Mouse (Mus musculus) stomach, postnatal 0 days (tissue): ENCODE measurements at regions not wholly inside any gene's neighbourhood (a gene's known extent, or its start where the extent isn't known, plus 50 kb on each side); places are given as distances from the start of the nearest gene placed in this dataset.

ENCODE experiments used
- ATAC-seq: fragments of 200-750 bp; cut with Nextera tagmentation; 2 replicates; pipeline ENCODE4 v1.8.0; 2017; ENCODE audit not compliant: low FRiP score, low TSS enrichment
- DNase-seq: peaks from one replicate; pipeline ENCODE4 v3.0.0-alpha.2; 2016; ENCODE audit warnings: low spot score
- H3K27ac ChIP-seq: fragments of 300-500 bp; sonication (generic); replicated peaks from 2 replicates; pipeline ENCODE4 v1.5.1; 2014; ENCODE audit warnings: mild to moderate bottlenecking, control low read depth
- H3K27me3 ChIP-seq: fragments of 300-500 bp; sonication (generic); 2 replicates; pipeline ENCODE4 v1.6.1; 2014; ENCODE audit warnings: low read length; ENCODE audit not compliant: control insufficient read depth, insufficient read depth
- H3K36me3 ChIP-seq: fragments of 300-500 bp; sonication (generic); 2 replicates; pipeline ENCODE4 v1.6.1; 2014; ENCODE audit warnings: low read length, mixed read lengths; ENCODE audit not compliant: control insufficient read depth, insufficient read depth
- H3K4me1 ChIP-seq: fragments of 300-500 bp; sonication (generic); replicated peaks from 2 replicates; pipeline ENCODE4 v1.6.1; 2014; ENCODE audit warnings: antibody characterized with exemption; ENCODE audit not compliant: control insufficient read depth, insufficient read depth
- H3K4me2 ChIP-seq: fragments of 300-500 bp; sonication (generic); replicated peaks from 2 replicates; pipeline ENCODE4 v1.6.1; 2014; ENCODE audit warnings: low read depth, mild to moderate bottlenecking, control low read depth, moderate library complexity
- H3K4me3 ChIP-seq: fragments of 300-500 bp; sonication (generic); 2 replicates; pipeline ENCODE4 v1.5.1; 2014; ENCODE audit warnings: low read depth, low read length, control low read depth
- H3K9ac ChIP-seq: fragments of 300-500 bp; sonication (generic); 2 replicates; pipeline ENCODE4 v1.6.1; 2014; ENCODE audit warnings: mild to moderate bottlenecking, low read length, control low read depth, mixed read lengths
- H3K9me3 ChIP-seq: fragments of 300-500 bp; sonication (generic); 2 replicates; pipeline ENCODE4 v1.6.1; 2016; ENCODE audit warnings: low read length; ENCODE audit not compliant: control insufficient read depth
- CTCF ChIP-seq: IDR thresholded peaks from 2 replicates; pipeline ENCODE4 v1.5.1; 2016; ENCODE audit warnings: antibody characterized with exemption, low read depth, mild to moderate bottlenecking, moderate library complexity
- EP300 ChIP-seq: optimal IDR thresholded peaks from 2 replicates; pipeline ENCODE3; 2016; ENCODE audit warnings: antibody characterized with exemption
- WGBS: fragments of 180-500 bp; shearing (Covaris S2); extraction: QIAGEN DNeasy Blood & Tissue Kit; methylation state at CpG from one replicate; pipeline ENCODE4 v1.1.7; 2014; 5-methylcytosine and 5-hydroxymethylcytosine counted together

DNA sequence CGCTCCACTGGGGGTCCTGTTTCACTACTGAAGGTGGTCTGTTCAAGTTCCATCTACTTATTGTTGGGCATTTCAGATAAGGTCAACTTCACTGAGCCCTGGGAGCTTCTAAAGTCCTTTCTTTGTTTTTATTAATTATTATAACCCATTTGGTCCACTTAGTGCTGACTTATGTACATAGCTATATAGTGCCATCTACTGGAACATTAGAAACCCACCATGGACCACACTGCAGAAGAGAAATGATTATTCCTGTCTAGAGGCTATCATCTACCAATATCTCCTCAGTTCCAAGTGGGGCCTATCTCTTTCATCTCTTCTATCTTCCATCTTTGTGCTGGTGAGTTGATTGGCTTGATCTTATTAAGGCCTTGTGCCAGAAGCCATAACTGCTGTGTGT, 294.8 kb downstream of the Gm9008 start:
- H3K27ac ChIP-seq: no peak overlapping the region
- H3K4me3 ChIP-seq: no peak overlapping the region
- H3K27me3 ChIP-seq: no peaks in the 10 kb centered on the region
- H3K9me3 ChIP-seq: no peaks in the 10 kb centered on the region
- no peak for ATAC-seq
- H3K9ac ChIP-seq: no peak overlapping the region
- H3K36me3 ChIP-seq: no peaks in the 10 kb centered on the region
- H3K4me2 ChIP-seq: no peak overlapping the region
- 91% methylated on average over 1 of the region's 1 CpGs for WGBS
- no peaks in the 10 kb centered on the region for H3K4me1 ChIP-seq
- DNase-seq: no peak
- TF ChIP-seq EP300: no peak
- TF ChIP-seq CTCF: peak; percentile 52
